Mouse (Mus musculus) embryonic stem cell, embryonic (primary cell): ENCODE data around the gene Gmip.

Experiments used
- CTCF ChIA-PET, 4 experiments: fragments of 300-600 bp in 2 of 4; fragments of 350-600 bp in 2 of 4; sonication (Branson Sonifier 250); formaldehyde crosslinking; loops; one replicate each; lab custom pipeline; 2022; ENCODE audit warnings: inconsistent platforms in 2 of 4; lab: Charles Lee
- POLR2A ChIA-PET, 4 experiments: fragments of 300-600 bp in 2 of 4; fragments of 350-600 bp in 2 of 4; sonication (Branson Sonifier 250); formaldehyde crosslinking; loops; one replicate each; lab custom pipeline; 2022; ENCODE audit warnings: antibody characterized with exemption in 4 of 4, inconsistent platforms in 1 of 4; lab: Charles Lee

The Gmip gene

DNA sequence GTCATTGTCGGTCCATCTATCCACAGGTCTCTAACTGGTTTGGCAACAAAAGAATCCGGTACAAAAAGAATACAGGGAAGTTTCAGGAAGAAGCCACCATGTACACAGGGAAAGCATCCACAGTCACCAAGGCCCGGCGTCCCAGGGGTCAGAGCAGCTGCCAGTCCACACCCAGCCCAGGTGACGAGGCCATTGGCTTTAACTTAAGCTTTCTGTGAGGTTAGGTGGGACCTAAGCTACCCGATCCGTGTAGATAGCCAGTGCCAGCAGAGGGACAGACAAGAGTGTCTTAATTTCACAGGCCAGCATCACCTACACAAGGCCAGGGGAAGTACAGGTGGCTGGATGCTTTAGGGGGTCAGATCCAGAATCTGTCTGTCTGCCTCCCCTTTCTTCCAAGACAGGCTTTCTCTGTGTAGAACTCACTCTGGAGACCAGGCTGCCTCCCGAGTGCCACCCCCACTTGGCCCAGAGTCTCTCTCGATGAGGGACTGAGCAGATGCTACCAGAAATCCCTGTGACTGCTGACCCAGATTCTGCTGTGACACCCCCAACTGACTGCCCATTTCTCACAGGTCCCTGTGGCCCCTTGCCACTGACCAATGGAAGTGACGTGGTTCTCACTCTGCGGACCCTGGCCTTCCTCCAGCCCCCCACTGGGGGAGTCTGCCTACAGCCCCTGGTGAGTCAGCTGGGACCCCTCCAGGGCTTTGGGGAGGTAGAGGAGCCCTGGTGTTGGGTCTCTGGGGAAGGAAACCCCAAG is 61.7 kb downstream of the Gmip start:
- POLR2A ChIA-PET, result interaction anchor here in 2 of 4 experiments (0.6 to 1.2 kb wide), 4 partner anchors 9 to 35 kb away, joined by 3 read pairs; no protein-coding TSS in a partner anchor
- CTCF ChIA-PET, result interaction anchor here in 3 of 4 experiments (0.6 to 1.5 kb wide), 5 partner anchors 19 to 317 kb away, joined by 3 to 5 read pairs (median 3); partner anchors contain the start of gene Zfp868 (in 1 of the 3)

DNA sequence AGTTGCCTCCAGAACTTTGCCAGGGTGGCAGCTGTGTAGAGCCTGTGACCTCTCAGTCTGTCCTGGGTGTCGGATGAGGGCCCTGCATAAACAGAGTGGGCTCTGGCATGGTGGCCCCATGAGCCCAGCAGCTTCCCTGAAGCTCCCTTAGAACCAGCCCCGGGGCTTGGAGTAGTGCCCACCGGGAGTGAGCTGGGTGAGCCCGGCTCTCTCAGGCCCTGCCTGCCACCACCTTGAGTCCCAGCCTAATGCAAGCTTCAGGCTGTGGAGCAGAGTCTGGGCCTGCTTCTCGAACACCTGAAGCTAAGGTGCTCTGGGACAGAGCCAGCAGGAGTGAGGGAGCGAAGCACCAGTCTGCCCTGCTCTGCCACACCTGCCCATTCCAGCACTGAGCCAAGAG is 62.4 kb downstream of the Gmip start:
- POLR2A ChIA-PET, result no interaction called here

More for the DNA sequence above, 62.4 kb downstream of the Gmip start:
- CTCF ChIA-PET, result interaction anchor here in 2 of 4 experiments (1.4 to 1.5 kb wide), 2 partner anchors 20 to 246 kb away, joined by 3 read pairs; partner anchors contain the start of gene Zfp868 (in 1 of the 2)
